20 mouse cellular contexts compared by ENCODE assay signal in genomic region chr10:80813366-80813765, GRCm38 (mm10). TPM values are rescaled to one million over a fixed set of nuclear protein-coding genes. Genes with fewer than 3 reads are reported as not detected.
DNase-seq lines count a peak whose midpoint lies in the region; ATAC-seq lines count a peak whose summit lies in the region.
"Had no signal": no experiment of that assay in that cellular context is flagged by ENCODE, and none has a peak within 500 bp of the region (broad histone marks: within the 10 kb centered on the region; RNA-seq: fewer than 3 reads in every experiment).

Jsrp1 (minus strand) TSS chr10:80813498.

- no peak within 1 kb of the TSS for H3K27ac ChIP-seq in forebrain, embryonic 10.5 days
- no peak within 1 kb of the TSS for H3K27ac ChIP-seq in forebrain, embryonic 16.5 days (ENCODE audit: low read length)
- no peak within 1 kb of the TSS for H3K27ac ChIP-seq in limb, embryonic 12.5 days
- H3K27ac ChIP-seq in limb, embryonic 10.5 days, result no peak within 1 kb of the TSS
- H3K27ac ChIP-seq: forebrain, embryonic 15.5 days; kidney, embryonic 15.5 days; layer of hippocampus, adult 2 months; left cerebral cortex, adult 2 months; macrophage; neural tube, embryonic 13.5 days had no signal

- intact Hi-C loops in gastrocnemius, postnatal 14 days (cut with DNase I; ENCODE audit: low total_unique reads), result no loop called here

- ATAC-seq in forebrain, embryonic 16.5 days, result no peak
- no peak for ATAC-seq in limb, embryonic 12.5 days (ENCODE audit: insufficient number of reproducible peaks, insufficient read depth, low FRiP score, low TSS enrichment, low read depth)
- ATAC-seq: forebrain, embryonic 15.5 days had no signal

- no peaks in the 10 kb centered on the region for H3K9me3 ChIP-seq in forebrain, embryonic 10.5 days
- H3K9me3 ChIP-seq in forebrain, embryonic 16.5 days (ENCODE audit: control insufficient read depth, low read length), result no peaks in the 10 kb centered on the region
- H3K9me3 ChIP-seq in limb, embryonic 12.5 days, result no peaks in the 10 kb centered on the region
- H3K9me3 ChIP-seq in limb, embryonic 10.5 days (replicated peaks), result no peaks in the 10 kb centered on the region
- H3K9me3 ChIP-seq: forebrain, embryonic 15.5 days; kidney, embryonic 15.5 days; neural tube, embryonic 13.5 days had no signal

- no peak for DNase-seq in forebrain, embryonic 10.5 days (ENCODE audit: extremely low spot score, low spot score)
- DNase-seq in limb, embryonic 10.5 days (ENCODE audit: low spot score), result no peak
- peak; percentile 83 for DNase-seq in gastrocnemius, postnatal 14 days
- peak; percentile 93 for DNase-seq in skeletal muscle tissue, adult 2 months (ENCODE audit: low read depth, low spot score)
- DNase-seq in urinary bladder, postnatal 25 days (ENCODE audit: low spot score), result no peak
- no peak for DNase-seq in left cerebral cortex, adult 9 months (ENCODE audit: low spot score in 2 of 2)
- DNase-seq: cerebellum, adult 11-12 months; heart, postnatal 4 days; liver; lung, adult 2 months; right cerebral cortex, postnatal 4 days had no signal

- H3K36me3 ChIP-seq in forebrain, embryonic 10.5 days (replicated peaks), result no peaks in the 10 kb centered on the region
- no peaks in the 10 kb centered on the region for H3K36me3 ChIP-seq in forebrain, embryonic 16.5 days (ENCODE audit: control insufficient read depth, insufficient read depth)
- no peaks in the 10 kb centered on the region for H3K36me3 ChIP-seq in limb, embryonic 12.5 days
- no peaks in the 10 kb centered on the region for H3K36me3 ChIP-seq in limb, embryonic 10.5 days
- H3K36me3 ChIP-seq: forebrain, embryonic 15.5 days; kidney, embryonic 15.5 days; neural tube, embryonic 13.5 days had no signal

- H3K9ac ChIP-seq in forebrain, embryonic 16.5 days (replicated peaks; ENCODE audit: low read depth, low read length), result no peak within 1 kb of the TSS
- H3K9ac ChIP-seq in limb, embryonic 12.5 days (replicated peaks), result 0 out of 2 replicates have a peak within 1 kb of the TSS, but pooled peaks have one; percentile 23
- H3K9ac ChIP-seq: forebrain, embryonic 15.5 days; kidney, embryonic 15.5 days had no signal

- WGBS in forebrain, embryonic 10.5 days, result 71% methylated on average over 4 of the region's 4 CpGs
- WGBS in forebrain, embryonic 16.5 days, result 82% methylated on average over 4 of the region's 4 CpGs
- 72% methylated on average over 4 of the region's 4 CpGs for whole genome bisulfite sequencing in limb, embryonic 12.5 days
- WGBS in limb, embryonic 10.5 days, result 79% methylated on average over 4 of the region's 4 CpGs

- 0 out of 2 replicates have a peak within 1 kb of the TSS, but pooled peaks have one; percentile 8 for H3K4me3 ChIP-seq in forebrain, embryonic 10.5 days
- H3K4me3 ChIP-seq in forebrain, embryonic 16.5 days (replicated peaks; ENCODE audit: low read length), result no peak within 1 kb of the TSS
- H3K4me3 ChIP-seq in limb, embryonic 12.5 days (replicated peaks), result no peak within 1 kb of the TSS
- H3K4me3 ChIP-seq in limb, embryonic 10.5 days, result no peak within 1 kb of the TSS
- H3K4me3 ChIP-seq: forebrain, embryonic 15.5 days; kidney, embryonic 15.5 days; layer of hippocampus, adult 2 months; left cerebral cortex, adult 2 months; neural tube, embryonic 13.5 days had no signal

- H3K4me2 ChIP-seq in forebrain, embryonic 16.5 days (ENCODE audit: low read length), result no peak within 1 kb of the TSS
- no peak within 1 kb of the TSS for H3K4me2 ChIP-seq in limb, embryonic 12.5 days
- H3K4me2 ChIP-seq: forebrain, embryonic 15.5 days; kidney, embryonic 15.5 days; neural tube, embryonic 13.5 days had no signal

- peaks cover 51% of the 10 kb centered on the region for H3K27me3 ChIP-seq in forebrain, embryonic 10.5 days (ENCODE audit: poor library complexity, severe bottlenecking)
- peaks cover 21% of the 10 kb centered on the region for H3K27me3 ChIP-seq in forebrain, embryonic 16.5 days (replicated peaks; ENCODE audit: control insufficient read depth, insufficient read depth, low read length)
- H3K27me3 ChIP-seq in limb, embryonic 12.5 days, result peaks cover 41% of the 10 kb centered on the region
- peaks cover 42% of the 10 kb centered on the region for H3K27me3 ChIP-seq in limb, embryonic 10.5 days (ENCODE audit: low read depth, poor library complexity, severe bottlenecking)

- H3K4me1 ChIP-seq in forebrain, embryonic 10.5 days, result peaks cover 21% of the 10 kb centered on the region
- peaks cover 7% of the 10 kb centered on the region; the same call in 1 of the 2 replicates for H3K4me1 ChIP-seq in forebrain, embryonic 16.5 days (replicated peaks; ENCODE audit: control insufficient read depth, insufficient read depth, low read length)
- H3K4me1 ChIP-seq in limb, embryonic 12.5 days (replicated peaks), result peaks cover 16% of the 10 kb centered on the region
- peaks cover 19% of the 10 kb centered on the region for H3K4me1 ChIP-seq in limb, embryonic 10.5 days

RNA-seq across cellular contexts. Expression of gene Jsrp1, which starts in this region (rescaled TPM):
- polyA plus RNA-seq in forebrain, embryonic 10.5 days (2016; fragmentation: Nextera tagmentation; extraction: Ambion mirVana), result 0.40 and 0.65 TPM in 2 replicates
- polyA plus RNA-seq in forebrain, embryonic 16.5 days (2015; fragmentation: Nextera tagmentation; extraction: Ambion mirVana), result not detected in 2 replicates
- 1.6 and 1.7 TPM in 2 replicates for polyA plus RNA-seq in limb, embryonic 12.5 days (2016; fragmentation: Nextera tagmentation; extraction: Ambion mirVana)
- 0.74 and 0.80 TPM in 2 replicates for polyA plus RNA-seq in limb, embryonic 10.5 days (2016; fragmentation: Nextera tagmentation; extraction: Ambion mirVana)
- 100 to 1,000 TPM; 345 to 379 TPM for total RNA-seq in gastrocnemius, postnatal 14 days (2021)
- total RNA-seq: common myeloid progenitor, adult 5-6 weeks had no signal
- polyA plus RNA-seq: macrophage had no signal

Comparison
In these comparisons a context has a peak if more than half of its experiments do, and no peak if none do; other contexts are left out.
1. DNase-seq: peak in gastrocnemius, postnatal 14 days (single experiment) and skeletal muscle tissue, adult 2 months (single experiment); none in forebrain, embryonic 10.5 days (single experiment), limb, embryonic 10.5 days (single experiment), urinary bladder, postnatal 25 days (single experiment) and left cerebral cortex, adult 9 months (0 of 2).